Mouse (Mus musculus) spleen, adult 18-20 months (tissue): Measurements from ENCODE around the gene Mep1a.
"Not testable (repeated sequence)": the region's sequence is repeated elsewhere in the genome, so short reads cannot be mapped to it uniquely, and the experiment has no call there.

Source experiments
- DNase-seq, 2 experiments: peaks; one replicate each; pipeline ENCODE4 v3.0.0; 2022; ENCODE audit warnings: mixed read lengths in 2 of 2

Mep1a gene

DNA sequence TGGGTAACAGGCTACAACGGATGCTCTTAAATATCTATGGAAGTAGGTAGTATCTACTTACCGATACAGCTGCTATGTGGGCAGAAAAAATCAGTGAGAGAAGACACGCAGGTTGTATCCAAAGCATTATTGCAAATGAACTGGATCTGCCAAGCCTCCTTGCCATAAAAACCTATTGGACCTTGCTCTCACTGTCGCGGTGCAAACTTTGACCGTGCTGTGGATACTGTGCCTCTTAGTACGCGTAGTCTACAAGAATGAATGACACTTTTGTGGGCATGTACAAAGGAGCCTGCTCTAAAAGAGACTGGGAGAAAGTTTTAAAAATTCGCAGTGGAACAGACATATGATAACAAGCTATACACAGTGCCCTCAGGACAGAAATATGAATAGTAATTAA, at the start of gene Mep1a:
Gene Mep1a (minus strand): TSS at position 221 of the 400 bp plus-strand sequence.
- no peak for DNase-seq

DNA sequence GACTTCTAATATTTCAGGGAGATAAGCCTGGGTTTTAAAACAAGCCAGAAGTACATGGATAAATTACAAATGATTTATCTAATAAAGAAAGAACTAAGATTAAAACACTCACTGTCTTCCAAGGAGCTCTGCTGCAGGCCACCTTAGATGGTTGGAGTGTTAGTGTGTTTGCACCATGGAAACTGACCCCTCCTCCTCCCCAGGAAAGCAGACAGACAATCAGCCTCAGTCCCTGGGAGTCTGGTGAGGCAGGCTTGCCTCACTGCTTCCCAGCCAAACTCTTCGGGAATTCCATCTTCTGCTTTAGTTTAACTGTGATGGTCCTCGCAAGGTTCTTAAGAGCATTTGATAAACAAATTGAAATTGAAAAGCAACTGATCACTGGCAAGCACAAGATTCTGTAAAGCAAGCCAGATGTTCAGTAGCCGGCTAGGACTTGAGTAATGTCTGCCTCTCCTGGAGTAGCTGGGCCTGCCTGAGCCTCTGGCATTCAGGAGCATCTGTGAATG, 48.6 kb upstream of the Mep1a start:
- no peak for DNase-seq

- DNase-seq = no peak
Measured at GRCm38 (mm10) chr17:43544040-43544439, 41.4 kb upstream of the Mep1a start.

DNA sequence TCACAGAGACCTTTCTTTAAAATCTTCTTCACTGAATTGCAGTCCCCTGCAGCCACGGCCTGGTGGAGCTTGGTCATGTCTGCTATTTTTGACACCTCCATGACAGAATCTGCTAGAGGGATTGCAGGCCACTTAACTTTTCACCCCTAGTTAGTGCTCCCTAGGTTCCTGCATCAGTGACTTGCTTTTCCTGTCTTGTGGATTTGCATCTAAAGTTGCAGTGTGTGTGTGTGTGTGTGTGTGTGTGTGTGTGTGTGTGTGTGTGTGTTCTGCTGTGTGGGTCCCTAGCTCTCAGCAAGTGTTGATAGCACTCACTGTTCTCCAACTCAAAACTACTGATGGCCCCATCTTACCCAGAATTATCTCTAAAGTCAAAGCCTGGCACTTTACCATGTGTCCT, 40.9 kb upstream of the Mep1a start, which contains the start of gene Ankrd66:
Gene Ankrd66 (minus strand): TSS at position 101 of the 400 bp plus-strand sequence.
- DNase-seq = no peak

DNA sequence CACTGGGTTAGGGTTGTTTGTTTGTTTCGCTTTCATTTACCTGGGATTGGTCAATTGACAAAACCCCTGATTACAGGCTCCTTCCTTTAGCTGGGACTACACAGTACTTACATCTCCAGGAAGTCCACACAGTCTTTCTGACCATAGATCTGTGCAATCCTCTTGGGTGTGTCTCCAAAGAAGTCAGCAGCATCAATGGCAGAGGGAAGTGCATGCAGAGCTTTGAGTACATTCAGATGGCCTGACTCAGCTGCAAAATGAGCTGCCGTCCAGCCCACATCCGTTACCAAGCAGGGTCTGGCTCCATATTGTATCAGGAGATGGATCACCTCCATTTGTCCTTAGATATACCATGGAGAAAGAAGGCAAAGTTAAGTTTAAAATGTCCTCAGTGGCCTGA, 36.2 kb upstream of the Mep1a start:
- no peak for DNase-seq

DNA sequence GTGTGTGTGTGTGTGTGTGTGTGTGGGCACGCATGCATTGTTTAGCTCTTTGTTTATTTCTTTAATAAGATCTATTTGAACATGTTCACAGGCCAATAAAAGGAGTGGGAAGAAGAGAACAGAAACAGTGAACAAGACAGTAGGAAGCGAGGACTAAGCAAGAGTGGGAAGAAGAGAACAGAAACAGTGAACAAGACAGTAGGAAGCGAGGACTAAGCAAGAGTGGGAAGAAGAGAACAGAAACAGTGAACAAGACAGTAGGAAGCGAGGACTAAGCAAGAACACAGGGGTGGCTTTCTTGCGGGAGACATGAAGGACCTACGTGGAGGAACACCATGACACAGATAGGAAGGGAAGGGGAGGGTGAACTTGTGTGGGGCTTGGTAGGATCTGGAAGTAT, 34.2 kb upstream of the Mep1a start:
- not testable (repeated sequence) for DNase-seq

GRCm38 (mm10) chr17:43534362-43535222, 32.0 kb upstream of the Mep1a start:
- DNase-seq = no peak

- DNase-seq = no peak
Measured at GRCm38 (mm10) chr17:43531192-43531591, 28.6 kb upstream of the Mep1a start.

DNA sequence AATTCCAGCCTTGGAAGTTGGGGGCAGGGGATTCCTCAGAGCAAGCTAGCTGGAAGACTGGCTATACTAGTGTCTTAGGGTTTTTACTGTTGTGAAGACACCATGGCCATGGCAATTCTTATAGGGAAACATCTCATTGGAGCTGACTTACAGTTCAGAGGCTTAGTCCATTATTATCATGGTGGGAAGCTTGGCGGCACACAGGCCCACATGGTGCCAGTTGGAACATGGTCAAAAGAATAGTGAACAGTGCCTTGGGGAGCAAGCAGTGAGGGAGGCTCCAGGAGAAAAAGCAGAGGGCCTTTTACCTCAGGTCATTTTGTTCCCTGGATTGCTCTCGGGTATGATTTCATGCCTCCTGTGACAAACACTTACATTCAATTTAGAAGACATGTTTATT, 27.9 kb upstream of the Mep1a start:
- no peak for DNase-seq

DNA sequence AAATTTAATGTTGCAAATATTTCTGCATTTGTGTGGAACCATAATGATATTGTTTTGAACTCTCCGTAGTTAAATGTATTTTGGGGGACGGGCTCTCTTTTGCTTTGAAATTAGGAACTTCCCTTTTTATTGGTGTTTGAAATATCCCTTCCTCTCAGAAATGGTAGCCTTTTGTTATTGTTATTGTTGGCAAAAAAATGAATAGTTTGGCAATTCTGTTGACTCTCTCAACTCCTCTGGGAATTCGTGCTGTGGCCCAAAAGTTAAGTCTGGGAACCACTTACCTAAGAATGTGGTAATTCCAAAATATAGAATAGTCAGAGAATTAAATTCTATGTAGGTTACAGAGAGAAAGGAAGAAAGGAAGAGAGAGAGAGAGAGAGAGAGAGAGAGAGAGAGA, 17.6 kb upstream of the Mep1a start:
- DNase-seq = no peak

GRCm38 (mm10) chr17:43518644-43519409, 16.2 kb upstream of the Mep1a start:
- peak; percentile 5 to 56 for DNase-seq

DNA sequence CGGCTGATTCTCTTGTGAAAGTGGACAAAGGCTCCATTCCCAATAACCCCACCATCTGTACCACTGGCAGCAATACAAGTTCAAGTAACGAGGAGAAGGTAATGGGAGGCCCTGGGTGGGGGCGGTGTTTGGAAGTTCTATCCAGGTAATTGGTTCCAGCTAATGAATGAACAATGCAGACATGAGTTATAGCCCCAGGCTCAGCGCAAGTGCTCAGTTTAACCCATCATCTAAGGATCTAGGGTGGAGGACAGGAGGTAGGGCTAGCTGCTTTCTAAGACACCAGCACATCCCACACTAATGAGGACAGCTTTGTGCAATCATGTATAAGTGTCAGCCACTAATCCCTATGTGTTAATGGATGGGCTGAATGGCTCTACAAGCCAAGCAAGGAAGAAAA, 8.2 kb upstream of the Mep1a start:
- no peak for DNase-seq

GRCm38 (mm10) chr17:43504594-43504934, 2.0 kb upstream of the Mep1a start:
- no peak for DNase-seq

DNA sequence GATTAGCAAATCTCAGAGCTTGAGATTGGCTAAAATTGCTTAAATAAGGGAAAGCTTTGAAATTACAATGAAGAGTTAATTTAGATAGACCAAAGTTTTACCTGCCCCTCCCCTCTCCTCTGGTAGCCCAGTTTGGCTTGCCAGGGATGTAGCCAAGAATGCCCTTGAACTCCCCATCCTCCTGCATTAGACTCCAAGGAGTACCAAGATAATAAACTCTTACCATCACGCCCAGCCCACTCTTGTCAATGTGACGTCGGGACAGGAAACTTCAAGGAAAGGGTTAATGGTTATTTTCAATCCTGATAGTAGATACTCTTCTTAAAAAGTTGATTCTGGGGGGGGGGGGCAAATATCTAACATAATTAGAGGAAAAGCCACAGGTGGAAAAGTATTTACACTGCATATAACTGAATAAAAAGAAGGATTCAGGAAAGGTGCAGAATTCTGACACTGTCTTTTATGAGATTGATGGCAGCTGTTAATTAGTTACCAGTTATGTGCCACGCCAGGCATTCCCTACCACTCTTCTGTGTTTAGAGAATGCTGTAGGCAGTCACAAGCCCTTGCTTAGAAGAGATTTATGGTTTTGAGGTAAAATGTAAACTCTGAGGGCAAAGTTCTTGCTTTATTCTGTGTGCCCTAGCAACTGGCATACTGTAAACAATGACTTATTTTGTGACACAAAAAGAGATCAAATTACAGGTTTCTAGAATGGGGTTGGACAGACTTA, 1.4 kb upstream of the Mep1a start:
- DNase-seq = no peak

GRCm38 (mm10) chr17:43501631-43502030, 981 bp downstream of the Mep1a start:
- DNase-seq = no peak

GRCm38 (mm10) chr17:43501223-43501622, 1.4 kb downstream of the Mep1a start:
- DNase-seq = no peak

- no peak for DNase-seq
Measured at GRCm38 (mm10) chr17:43500513-43500912, 2.1 kb downstream of the Mep1a start.

DNA sequence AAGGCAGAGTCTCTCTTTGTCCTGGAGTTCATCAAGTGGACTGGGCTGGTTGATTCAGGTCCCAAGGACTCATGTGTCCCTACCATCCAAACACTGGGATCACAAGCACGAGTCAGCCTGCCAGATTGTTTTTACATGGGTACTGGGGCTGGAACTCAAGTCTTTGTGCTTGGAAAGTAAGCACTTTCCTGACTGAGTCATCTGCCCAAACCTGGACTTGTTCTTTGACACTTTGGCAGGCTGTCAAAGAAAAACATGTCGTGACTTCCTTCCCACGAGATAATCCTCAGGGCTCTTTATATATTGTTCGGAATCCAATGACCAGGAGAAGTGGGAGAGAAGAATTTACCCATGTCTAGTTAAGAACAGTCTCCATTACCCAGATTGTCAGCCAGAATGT, 5.1 kb downstream of the Mep1a start:
- DNase-seq = no peak

GRCm38 (mm10) chr17:43495502-43495901, 7.1 kb downstream of the Mep1a start:
- DNase-seq = no peak

DNA sequence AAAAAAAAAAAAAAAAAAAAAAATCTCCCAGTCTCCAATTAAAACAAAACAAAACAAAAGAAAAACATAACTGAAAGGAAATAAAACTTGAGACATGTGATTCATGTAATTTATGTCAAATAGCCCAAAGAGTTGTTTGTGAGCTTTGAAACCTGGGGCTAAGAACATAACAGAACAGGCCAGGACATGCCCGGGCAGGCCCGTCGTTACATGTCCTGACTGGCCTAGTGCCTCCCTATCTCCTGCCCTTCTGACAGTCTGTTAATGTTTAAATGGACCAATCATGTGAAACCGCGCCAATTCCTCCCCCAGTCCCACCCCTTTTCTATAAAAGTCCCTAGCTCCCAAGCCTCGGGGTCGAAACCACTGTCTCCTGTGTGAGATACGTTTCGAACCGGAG, 12.2 kb downstream of the Mep1a start:
- not testable (repeated sequence) for DNase-seq

GRCm38 (mm10) chr17:43488439-43489151, 14.0 kb downstream of the Mep1a start:
- DNase-seq = no peak

DNA sequence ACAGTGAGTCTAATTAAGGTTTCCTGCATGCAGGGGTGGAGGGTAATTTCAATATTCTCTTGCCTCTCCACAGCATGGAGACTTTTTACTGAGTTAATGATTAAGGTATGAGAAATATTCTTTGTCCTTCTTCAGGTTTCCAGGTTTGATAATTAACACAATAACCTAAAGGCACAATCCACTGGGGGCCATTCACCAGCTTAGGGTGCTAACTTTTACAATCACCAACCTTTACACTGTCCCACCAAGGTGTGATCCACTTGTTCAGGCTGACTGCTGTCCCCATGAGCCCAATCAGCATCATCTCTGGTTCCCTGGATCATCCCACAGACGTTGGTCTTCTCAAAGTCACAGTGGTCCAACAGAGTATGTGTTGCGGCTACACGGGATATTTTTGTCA, 16.6 kb downstream of the Mep1a start:
- DNase-seq = no peak

DNA sequence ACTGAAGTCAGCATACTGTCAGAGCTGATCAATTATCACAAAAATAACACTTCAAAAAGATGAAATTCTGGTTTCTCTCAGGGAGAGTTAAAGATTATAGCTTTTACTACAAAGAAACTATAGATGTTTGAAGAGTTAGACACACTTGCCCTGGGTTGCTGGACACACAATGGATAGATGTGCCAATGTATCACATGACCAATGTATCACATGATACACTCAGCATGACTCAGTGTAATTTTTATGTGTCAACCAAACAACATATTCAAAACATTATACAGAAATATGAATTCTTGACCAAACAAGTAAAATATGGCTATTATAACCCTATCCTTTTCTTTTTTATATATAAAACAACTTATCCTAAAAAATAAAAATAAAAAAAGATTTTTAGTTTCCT, 25.0 kb downstream of the Mep1a start:
- DNase-seq = no peak
